Mouse (Mus musculus): Measurements from ENCODE around the gene Rims4. TPM values are rescaled to one million over a fixed set of nuclear protein-coding genes. Genes with fewer than 3 reads are reported as not detected.

Gene Rims4
- polyA plus RNA-seq (2015; fragmentation: Nextera tagmentation; extraction: Ambion mirVana): 0.04 TPM in 2 replicates

GRCm38 (mm10) chr2:163918317-163919258 lies at the start of gene Rims4:
TSS of gene Rims4 (minus strand) at chr2:163918683.

GRCm38 (mm10) chr2:163853461-163853901 lies 65.0 kb downstream of the Rims4 start, which contains the start of gene Kcnk15:
TSS of gene Kcnk15 (plus strand) at chr2:163853651.

GRCm38 (mm10) chr2:163820607-163821006 lies 97.9 kb downstream of the Rims4 start, which contains the start of gene Ccn5:
TSS of gene Ccn5 (plus strand) at chr2:163820861.

Other genes with a start within 250 kb of the Rims4 start
- gene Ada, start 168.4 kb downstream of the Rims4 start, polyA plus RNA-seq (2015; fragmentation: Nextera tagmentation; extraction: Ambion mirVana): 10.2 and 11.6 TPM in 2 replicates
- 4.4 and 6.8 TPM in 2 replicates for gene Ccn5, start 97.8 kb downstream of the Rims4 start, polyA plus RNA-seq (2015; fragmentation: Nextera tagmentation; extraction: Ambion mirVana)
- gene Kcnk15, start 65.0 kb downstream of the Rims4 start, polyA plus RNA-seq (2015; fragmentation: Nextera tagmentation; extraction: Ambion mirVana): not detected in 2 replicates
- 228 and 257 TPM in 2 replicates for gene Ywhab, start 76.3 kb upstream of the Rims4 start, polyA plus RNA-seq (2015; fragmentation: Nextera tagmentation; extraction: Ambion mirVana)
- gene Pabpc1l, start 106.8 kb upstream of the Rims4 start, polyA plus RNA-seq (2015; fragmentation: Nextera tagmentation; extraction: Ambion mirVana): 0.17 and 0.80 TPM in 2 replicates
- 10.7 and 13.0 TPM in 2 replicates for gene Stk4, start 151.6 kb upstream of the Rims4 start, polyA plus RNA-seq (2015; fragmentation: Nextera tagmentation; extraction: Ambion mirVana)
- gene Tomm34, start 152.5 kb upstream of the Rims4 start, polyA plus RNA-seq (2015; fragmentation: Nextera tagmentation; extraction: Ambion mirVana): 23.6 and 24.4 TPM in 2 replicates

All from urinary bladder, postnatal 0 days (tissue).